Mouse (Mus musculus) CH12.LX (cell line): ENCODE data around the gene Emg1. TPM values are rescaled to one million over a fixed set of nuclear protein-coding genes. Genes with fewer than 3 reads are reported as not detected.

Experiments used
- DNase-seq: peaks from one replicate; pipeline ENCODE4 v3.0.0-alpha.2; 2013; ENCODE audit errors: extremely low read depth
- H3K27ac ChIP-seq: 2 replicates; pipeline ENCODE4 v1.5.1; 2012; ENCODE audit warnings: low read depth, mild to moderate bottlenecking, control low read depth, moderate library complexity; ENCODE audit not compliant: insufficient read depth
- H3K27me3 ChIP-seq: replicated peaks from 2 replicates; pipeline ENCODE3; 2012; ENCODE audit warnings: inconsistent platforms
- H3K36me3 ChIP-seq, 2 experiments: replicated peaks in 1 of 2; 2 replicates each; pipeline versions ENCODE3 to v1.6.1; 2012; ENCODE audit warnings: inconsistent platforms in 1 of 2, low read length in 1 of 2, mild to moderate bottlenecking in 1 of 2, mixed read lengths in 1 of 2, moderate library complexity in 1 of 2; ENCODE audit not compliant: control insufficient read depth in 1 of 2, insufficient read depth in 1 of 2
- H3K4me1 ChIP-seq, 2 experiments: 2 replicates each; pipeline ENCODE4 v1.6.1; 2012; ENCODE audit warnings: inconsistent platforms in 1 of 2, moderate library complexity in 1 of 2; ENCODE audit not compliant: insufficient read depth in 2 of 2, control insufficient read depth in 1 of 2
- H3K4me2 ChIP-seq: 2 replicates; pipeline ENCODE4 v1.6.1; 2012; ENCODE audit warnings: low read depth, mild to moderate bottlenecking, control low read depth; ENCODE audit not compliant: poor library complexity, insufficient read depth, severe bottlenecking
- H3K4me3 ChIP-seq, 3 experiments: fragments of 150-350 bp in 1 of 3; sonication (generic) in 1 of 3; replicated peaks in 1 of 3; 2 replicates each; pipeline versions ENCODE3 to v1.5.1; 2011 to 2012; ENCODE audit warnings: low read depth in 2 of 3, low read length in 2 of 3, mild to moderate bottlenecking in 2 of 3, moderate library complexity in 2 of 3, control low read depth in 1 of 3, improper control_type of control experiment in 1 of 3, inconsistent platforms in 1 of 3, mixed read lengths in 1 of 3; ENCODE audit not compliant: poor library complexity in 1 of 3
- H3K79me2 ChIP-seq: replicated peaks from 2 replicates; pipeline ENCODE4 v1.6.1; 2012; ENCODE audit warnings: mild to moderate bottlenecking, moderate library complexity; ENCODE audit not compliant: control insufficient read depth, poor library complexity, insufficient read depth, severe bottlenecking; ENCODE audit errors: extremely low read depth
- H3K9ac ChIP-seq: 2 replicates; pipeline ENCODE4 v1.6.1; 2012; ENCODE audit warnings: low read depth, mild to moderate bottlenecking, control low read depth, moderate library complexity; ENCODE audit not compliant: insufficient read depth
- H3K9me3 ChIP-seq: replicated peaks from 2 replicates; pipeline ENCODE3; 2012; ENCODE audit warnings: low read length, inconsistent platforms, mixed read lengths
- BHLHE40 ChIP-seq: IDR thresholded peaks from 2 replicates; pipeline ENCODE4 v1.6.1; 2011; ENCODE audit warnings: mild to moderate bottlenecking, low read depth, low read length, improper control_type of control experiment
- CTCF ChIP-seq, 2 experiments: IDR thresholded peaks in 1 of 2; conservative IDR thresholded peaks in 1 of 2; 2 replicates each; pipeline ENCODE4 v1.5.1; 2011 to 2012; ENCODE audit warnings: low read depth in 2 of 2, low read length in 2 of 2, improper control_type of control experiment in 1 of 2, inconsistent platforms in 1 of 2, mild to moderate bottlenecking in 1 of 2, moderate library complexity in 1 of 2
- E2F4 ChIP-seq: IDR thresholded peaks from 2 replicates; pipeline ENCODE4 v1.6.1; 2011; ENCODE audit warnings: low read depth, low read length, improper control_type of control experiment; ENCODE audit not compliant: insufficient replicate concordance
- EP300 ChIP-seq: IDR thresholded peaks from 2 replicates; pipeline ENCODE4 v1.6.1; 2011; ENCODE audit warnings: low read length, improper control_type of control experiment
- ETS1 ChIP-seq: conservative IDR thresholded peaks from 2 replicates; pipeline ENCODE4 v1.6.1; 2012; ENCODE audit warnings: low read depth, mild to moderate bottlenecking, inconsistent platforms, low read length, improper control_type of control experiment, moderate library complexity
- GABPA ChIP-seq: IDR thresholded peaks from 2 replicates; pipeline ENCODE4 v1.6.1; 2012; ENCODE audit warnings: low read depth, low read length, improper control_type of control experiment, inconsistent platforms; ENCODE audit not compliant: insufficient replicate concordance
- HCFC1 ChIP-seq: IDR thresholded peaks from 2 replicates; pipeline ENCODE4 v1.6.1; 2012; ENCODE audit warnings: low read depth, mild to moderate bottlenecking, inconsistent platforms, low read length, improper control_type of control experiment
- IRF4 ChIP-seq: IDR thresholded peaks from 2 replicates; pipeline ENCODE4 v1.6.1; 2014; ENCODE audit warnings: low read depth, mild to moderate bottlenecking, inconsistent platforms, low read length, improper control_type of control experiment
- JUN ChIP-seq: IDR thresholded peaks from 2 replicates; pipeline ENCODE4 v1.6.1; 2011; ENCODE audit warnings: low read depth, mild to moderate bottlenecking, low read length, improper control_type of control experiment, moderate library complexity; ENCODE audit not compliant: insufficient read depth
- JUND ChIP-seq: conservative IDR thresholded peaks from 2 replicates; pipeline ENCODE4 v1.6.1; 2011; ENCODE audit warnings: low read depth, low read length, improper control_type of control experiment
- MAFK ChIP-seq: IDR thresholded peaks from 2 replicates; pipeline ENCODE4 v1.6.1; 2011; ENCODE audit warnings: low read length, improper control_type of control experiment; ENCODE audit not compliant: insufficient replicate concordance
- MEF2A ChIP-seq: IDR thresholded peaks from 2 replicates; pipeline ENCODE4 v1.6.1; 2014; ENCODE audit warnings: low read depth, mild to moderate bottlenecking, inconsistent platforms, low read length, improper control_type of control experiment, borderline replicate concordance
- MXI1 ChIP-seq: IDR thresholded peaks from 2 replicates; pipeline ENCODE4 v1.6.1; 2011; ENCODE audit warnings: mild to moderate bottlenecking, low read depth, low read length, improper control_type of control experiment
- NELFE ChIP-seq: IDR thresholded peaks from 2 replicates; pipeline ENCODE4 v1.6.1; 2011; ENCODE audit warnings: low read depth, low read length, improper control_type of control experiment
- NRF1 ChIP-seq: IDR thresholded peaks from 2 replicates; pipeline ENCODE4 v1.6.1; 2014; ENCODE audit warnings: low read depth, mild to moderate bottlenecking, inconsistent platforms, low read length, improper control_type of control experiment, moderate library complexity
- PAX5 ChIP-seq: IDR thresholded peaks from 2 replicates; pipeline ENCODE4 v1.6.1; 2012; ENCODE audit warnings: low read length, inconsistent platforms, mixed read lengths
- RCOR1 ChIP-seq: conservative IDR thresholded peaks from 2 replicates; pipeline ENCODE4 v1.6.1; 2012; ENCODE audit warnings: low read depth, mild to moderate bottlenecking, inconsistent platforms, low read length, improper control_type of control experiment
- SIN3A ChIP-seq: IDR thresholded peaks from 2 replicates; pipeline ENCODE4 v1.6.1; 2012; ENCODE audit warnings: low read length, improper control_type of control experiment, inconsistent platforms
- SMC3 ChIP-seq: IDR thresholded peaks from 2 replicates; pipeline ENCODE4 v1.6.1; 2011; ENCODE audit warnings: low read depth, low read length, improper control_type of control experiment
- TCF12 ChIP-seq: IDR thresholded peaks from 2 replicates; pipeline ENCODE4 v1.6.1; 2014; ENCODE audit warnings: low read depth, mild to moderate bottlenecking, inconsistent platforms, low read length, improper control_type of control experiment
- USF1 ChIP-seq: IDR thresholded peaks from 2 replicates; pipeline ENCODE4 v1.6.1; 2014; ENCODE audit warnings: low read depth, mild to moderate bottlenecking, inconsistent platforms, low read length, improper control_type of control experiment
- ZKSCAN1 ChIP-seq: IDR thresholded peaks from 2 replicates; pipeline ENCODE4 v1.6.1; 2012; ENCODE audit warnings: low read depth, inconsistent platforms, low read length, improper control_type of control experiment, borderline replicate concordance
- ZMIZ1 ChIP-seq: IDR thresholded peaks from 2 replicates; pipeline ENCODE4 v1.6.1; 2012; ENCODE audit warnings: low read depth, mild to moderate bottlenecking, inconsistent platforms, low read length, improper control_type of control experiment
- dilution Hi-C: fragments of 300-500 bp; cut with MboI; formaldehyde crosslinking; loops from 2 replicates; pipeline ENCODE4 v1.14.3; 2020; ENCODE audit warnings: low sequenced_read_pairs; ENCODE audit not compliant: extremely low pct_unique_long_range_greater_than_20kb, extremely low pct_ligation_motif_present
- in situ Hi-C: fragments of 300-500 bp; cut with MboI; formaldehyde crosslinking; loops from 3 replicates; pipeline ENCODE4 v1.14.3; 2019; ENCODE audit warnings: low sequenced_read_pairs, low pct_ligation_motif_present, low pct_unique_long_range_greater_than_20kb, mixed read lengths
- polyA plus RNA-seq: library from polyadenylated mRNA; unstranded; fragments of >175 nt; gene quantifications from 2 replicates; pipeline ENCODE4 v1.2.1, GENCODE M21; 2012; ENCODE audit warnings: low read depth; ENCODE audit not compliant: insufficient read length
- total RNA-seq, 2 experiments: library from RNA; depleted of rRNA; stranded (reverse); fragments of 300-350 nt in 1 of 2; fragments of >200 nt in 1 of 2; gene quantifications; 2 replicates each; pipeline ENCODE4 v1.2.3; 2012 to 2014

The Emg1 gene
- total and polyA plus RNA-seq, 3 experiments: 301 to 481 (median 352) TPM

GRCm38 (mm10) chr6:124676171-124676570 is 35.8 kb downstream of the Emg1 start:
- Histone ChIP-seq H3K79me2 (peaks cover 8% of the 10 kb centered on the region; the same call in 1 of the 2 replicates), H3K27ac (no peak overlapping the region), H3K9me3 (no peaks in the 10 kb centered on the region), H3K27me3 (no peaks in the 10 kb centered on the region), H3K36me3 (peaks cover 12 to 68% of the 10 kb centered on the region in 2 experiments), H3K4me2 (no peak overlapping the region), H3K4me3 (no peak overlapping the region), H3K4me1 (peaks cover 2 to 9% of the 10 kb centered on the region in 2 experiments; a peak in 2 of 4 replicates), H3K9ac (no peak overlapping the region)
- no peak for TF ChIP-seq JUN
- no peak for TF ChIP-seq ZKSCAN1
- no peak for TF ChIP-seq GABPA
- TF ChIP-seq JUND: no peak
- no peak for TF ChIP-seq PAX5
- TF ChIP-seq CTCF (conservative IDR thresholded peaks at IDR 0.05 in 1 of 2, IDR thresholded peaks at IDR 0.05 in 1 of 2; ENCODE audit: low read depth in 2 of 2, low read length in 2 of 2): no peak
- no peak for TF ChIP-seq NELFE
- TF ChIP-seq MEF2A: no peak
- no peak for TF ChIP-seq BHLHE40
- TF ChIP-seq SIN3A: no peak
- TF ChIP-seq ETS1: no peak
- TF ChIP-seq E2F4: no peak
- no peak for TF ChIP-seq TCF12
- TF ChIP-seq NRF1: no peak
- no peak for TF ChIP-seq IRF4
- TF ChIP-seq SMC3: no peak
- no peak for TF ChIP-seq HCFC1
- TF ChIP-seq EP300: no peak
- TF ChIP-seq MXI1: no peak
- TF ChIP-seq ZMIZ1: no peak
- dilution Hi-C loops (no loop called here), in situ Hi-C loops (no loop called here)
- DNase-seq: no peak

GRCm38 (mm10) chr6:124674591-124674990 is 37.4 kb downstream of the Emg1 start:
- Histone ChIP-seq H3K79me2 (peaks cover 8% of the 10 kb centered on the region; the same call in 1 of the 2 replicates), H3K9ac (no peak overlapping the region), H3K27ac (no peak overlapping the region), H3K9me3 (no peaks in the 10 kb centered on the region), H3K4me3 (no peak overlapping the region), H3K4me2 (no peak overlapping the region), H3K36me3 (peaks cover 15 to 78% of the 10 kb centered on the region in 2 experiments), H3K27me3 (no peaks in the 10 kb centered on the region), H3K4me1 (peaks cover 2 to 8% of the 10 kb centered on the region in 2 experiments; a peak in 2 of 4 replicates)
- dilution Hi-C loops (no loop called here), in situ Hi-C loops (no loop called here)
- no peak for TF ChIP-seq MAFK
- no peak for TF ChIP-seq RCOR1
- TF ChIP-seq MXI1: no peak
- TF ChIP-seq USF1: no peak
- no peak for TF ChIP-seq NELFE
- no peak for DNase-seq
